Mouse (Mus musculus): ENCODE results near the gene Phospho1. TPM values are rescaled to one million over a fixed set of nuclear protein-coding genes. Genes with fewer than 3 reads are reported as not detected.
A peak's percentile ranks its signal among the peaks of the same experiment; 100 is the strongest.
"Not testable (repeated sequence)": the region's sequence is repeated elsewhere in the genome, so short reads cannot be mapped to it uniquely, and the experiment has no call there.

Phospho1 gene
- polyA plus RNA-seq, 1 experiment: 541 TPM

GRCm38 (mm10) chr11:95857306-95857705, 33.0 kb downstream of the Phospho1 start:
- Histone ChIP-seq H3K4me3 (ENCODE audit: insufficient read depth, low read depth, low read length) (no peak overlapping the region), H3K27ac (replicated peaks; ENCODE audit: low read depth, low read length) (no peak overlapping the region), H3K4me1 (ENCODE audit: control insufficient read depth, insufficient read depth, insufficient read length, low read length) (peaks cover 5% of the 10 kb centered on the region; the same call in 1 of the 2 replicates)

- H3K4me1 ChIP-seq (ENCODE audit: control insufficient read depth, insufficient read depth, insufficient read length, low read length): 0 out of 2 replicates have a peak, but pooled peaks cover 2% of the 10 kb centered on the region
- H3K27ac ChIP-seq (replicated peaks; ENCODE audit: low read depth, low read length): peak overlapping the region; percentile 41; the same call in 1 of the 2 replicates
- peak overlapping the region; percentile 66 for H3K4me3 ChIP-seq (ENCODE audit: insufficient read depth, low read depth, low read length)
These were observed 33.6 kb downstream of the Phospho1 start for GRCm38 (mm10) chr11:95857716-95858527.

- Histone ChIP-seq H3K27ac (replicated peaks; ENCODE audit: low read depth, low read length) (peak overlapping the region; percentile 80), H3K4me1 (ENCODE audit: control insufficient read depth, insufficient read depth, insufficient read length, low read length) (0 out of 2 replicates have a peak, but pooled peaks cover 2% of the 10 kb centered on the region), H3K4me3 (ENCODE audit: insufficient read depth, low read depth, low read length) (peak overlapping the region; percentile 66)
These were observed 34.5 kb downstream of the Phospho1 start for GRCm38 (mm10) chr11:95858528-95859467.

GRCm38 (mm10) chr11:95859468-95859855, 35.2 kb downstream of the Phospho1 start:
- Histone ChIP-seq H3K27ac (replicated peaks; ENCODE audit: low read depth, low read length) (peak overlapping the region; percentile 63), H3K4me1 (ENCODE audit: control insufficient read depth, insufficient read depth, insufficient read length, low read length) (0 out of 2 replicates have a peak, but pooled peaks cover 2% of the 10 kb centered on the region), H3K4me3 (ENCODE audit: insufficient read depth, low read depth, low read length) (peak overlapping the region; percentile 66)

GRCm38 (mm10) chr11:95860071-95860490, 35.8 kb downstream of the Phospho1 start:
- Histone ChIP-seq H3K4me3 (ENCODE audit: insufficient read depth, low read depth, low read length) (peak overlapping the region; percentile 66), H3K4me1 (ENCODE audit: control insufficient read depth, insufficient read depth, insufficient read length, low read length) (0 out of 2 replicates have a peak, but pooled peaks cover 2% of the 10 kb centered on the region), H3K27ac (replicated peaks; ENCODE audit: low read depth, low read length) (no peak overlapping the region)

GRCm38 (mm10) chr11:95861397-95861796, 37.1 kb downstream of the Phospho1 start:
- Histone ChIP-seq H3K4me1 (ENCODE audit: control insufficient read depth, insufficient read depth, insufficient read length, low read length) (0 out of 2 replicates have a peak, but pooled peaks cover 2% of the 10 kb centered on the region), H3K4me3 (ENCODE audit: insufficient read depth, low read depth, low read length) (no peak overlapping the region), H3K27ac (replicated peaks; ENCODE audit: low read depth, low read length) (no peak overlapping the region)

GRCm38 (mm10) chr11:95869442-95869841, 45.1 kb downstream of the Phospho1 start:
- Histone ChIP-seq H3K4me1 (ENCODE audit: control insufficient read depth, insufficient read depth, insufficient read length, low read length) (peaks cover 2% of the 10 kb centered on the region; the same call in 1 of the 2 replicates), H3K27ac (replicated peaks; ENCODE audit: low read depth, low read length) (peak overlapping the region; percentile 25), H3K4me3 (ENCODE audit: insufficient read depth, low read depth, low read length) (no peak overlapping the region)

GRCm38 (mm10) chr11:95869918-95870470, 45.7 kb downstream of the Phospho1 start:
- H3K27ac ChIP-seq (replicated peaks; ENCODE audit: low read depth, low read length): peak overlapping the region; percentile 25
- peaks cover 2% of the 10 kb centered on the region; the same call in 1 of the 2 replicates for H3K4me1 ChIP-seq (ENCODE audit: control insufficient read depth, insufficient read depth, insufficient read length, low read length)
- no peak overlapping the region for H3K4me3 ChIP-seq (ENCODE audit: insufficient read depth, low read depth, low read length)

- no peak overlapping the region for H3K27ac ChIP-seq (replicated peaks; ENCODE audit: low read depth, low read length)
- H3K4me1 ChIP-seq (ENCODE audit: control insufficient read depth, insufficient read depth, insufficient read length, low read length): no peaks in the 10 kb centered on the region
- H3K4me3 ChIP-seq (ENCODE audit: insufficient read depth, low read depth, low read length): no peak overlapping the region
These were observed 51.5 kb downstream of the Phospho1 start for GRCm38 (mm10) chr11:95875804-95876203.

GRCm38 (mm10) chr11:95876296-95876695, 52.0 kb downstream of the Phospho1 start:
- no peak overlapping the region for H3K27ac ChIP-seq (replicated peaks; ENCODE audit: low read depth, low read length)
- H3K4me1 ChIP-seq (ENCODE audit: control insufficient read depth, insufficient read depth, insufficient read length, low read length): no peaks in the 10 kb centered on the region
- H3K4me3 ChIP-seq (ENCODE audit: insufficient read depth, low read depth, low read length): no peak overlapping the region

- not testable (repeated sequence) for H3K27ac ChIP-seq (replicated peaks; ENCODE audit: low read depth, low read length); H3K4me3 ChIP-seq (ENCODE audit: insufficient read depth, low read depth, low read length); H3K4me1 ChIP-seq (ENCODE audit: control insufficient read depth, insufficient read depth, insufficient read length, low read length)
These were observed 55.6 kb downstream of the Phospho1 start for GRCm38 (mm10) chr11:95879861-95880260.

Other genes starting within 250 kb of the Phospho1 start
- gene Ngfr, start 236.8 kb upstream of the Phospho1 start, polyA plus RNA-seq (2012; ENCODE audit: insufficient read depth, insufficient read length, missing spikeins): 0.67 and 1.4 TPM in 2 replicates
- 256 and 422 TPM in 2 replicates for gene Phb, start 157.5 kb upstream of the Phospho1 start, polyA plus RNA-seq (2012; ENCODE audit: insufficient read depth, insufficient read length, missing spikeins)
- gene Zfp652, start 111.8 kb upstream of the Phospho1 start, polyA plus RNA-seq (2012; ENCODE audit: insufficient read depth, insufficient read length, missing spikeins): 8.9 and 12.0 TPM in 2 replicates
- gene B130006D01Rik, start 100.9 kb upstream of the Phospho1 start, polyA plus RNA-seq (2012; ENCODE audit: insufficient read depth, insufficient read length, missing spikeins): not detected in 2 replicates
- gene Gngt2, start 12.7 kb downstream of the Phospho1 start, polyA plus RNA-seq (2012; ENCODE audit: insufficient read depth, insufficient read length, missing spikeins): 106 and 152 TPM in 2 replicates
- gene Abi3, start 18.0 kb downstream of the Phospho1 start, polyA plus RNA-seq (2012; ENCODE audit: insufficient read depth, insufficient read length, missing spikeins): 8.4 and 26.7 TPM in 2 replicates
- not detected in 2 replicates for gene B4galnt2, start 90.4 kb downstream of the Phospho1 start, polyA plus RNA-seq (2012; ENCODE audit: insufficient read depth, insufficient read length, missing spikeins)
- gene Igf2bp1, start 181.4 kb downstream of the Phospho1 start, polyA plus RNA-seq (2012; ENCODE audit: insufficient read depth, insufficient read length, missing spikeins): not detected in 2 replicates
- gene Gip, start 200.0 kb downstream of the Phospho1 start, polyA plus RNA-seq (2012; ENCODE audit: insufficient read depth, insufficient read length, missing spikeins): not detected in 2 replicates
- gene Snf8, start 210.4 kb downstream of the Phospho1 start, polyA plus RNA-seq (2012; ENCODE audit: insufficient read depth, insufficient read length, missing spikeins): 61.6 and 90.5 TPM in 2 replicates
- gene Ube2z, start 240.9 kb downstream of the Phospho1 start, polyA plus RNA-seq (2012; ENCODE audit: insufficient read depth, insufficient read length, missing spikeins): 11.5 and 13.7 TPM in 2 replicates

Measured in brown adipose tissue, adult 24 weeks (tissue).